Comparison of ENCODE assay signal across 1 mouse cellular context in genomic region chr11:96997380-96997956, GRCm38 (mm10).
TF ChIP-seq lines count a peak whose summit lies in the region.

No protein-coding gene starts in this region.

TF ChIP-seq in ES-E14, 5 proteins besides CTCF, POLR2A, EP300 and RAD21:
- TF ChIP-seq ZC3H11A (IDR thresholded peaks at IDR 0.05; ENCODE audit: borderline replicate concordance, low read depth, low read length) = no peak
- no peak for TF ChIP-seq CHD2 (IDR thresholded peaks at IDR 0.05; ENCODE audit: low read depth, low read length)
- TF ChIP-seq HCFC1 (IDR thresholded peaks at IDR 0.05; ENCODE audit: borderline replicate concordance, insufficient read depth, low read length) = no peak
- no peak for TF ChIP-seq MAFK (IDR thresholded peaks at IDR 0.05; ENCODE audit: insufficient read depth, low read depth, low read length)
- TF ChIP-seq ZNF384 (IDR thresholded peaks at IDR 0.05; ENCODE audit: low read depth, low read length) = no peak
